Mouse (Mus musculus) small intestine, adult 2 months (tissue): ENCODE results near the gene Nedd9. TPM values are rescaled to one million over a fixed set of nuclear protein-coding genes. Genes with fewer than 3 reads are reported as not detected.
A peak's percentile ranks its signal among the peaks of the same experiment; 100 is the strongest.
"Not testable (repeated sequence)": the region's sequence is repeated elsewhere in the genome, so short reads cannot be mapped to it uniquely, and the experiment has no call there.

Source experiments
- H3K27ac ChIP-seq: fragments of 200-500 bp; 2 replicates; pipeline ENCODE4 v1.5.1; 2012; ENCODE audit warnings: low read depth, low read length, control low read depth, inconsistent platforms; ENCODE audit not compliant: insufficient read depth
- H3K27me3 ChIP-seq: fragments of 200-500 bp; 2 replicates; pipeline ENCODE4 v1.6.1; 2012; ENCODE audit warnings: mild to moderate bottlenecking, moderate library complexity, low read length, inconsistent platforms; ENCODE audit not compliant: control insufficient read depth, insufficient read depth
- H3K36me3 ChIP-seq: fragments of 200-500 bp; 2 replicates; pipeline ENCODE4 v1.6.1; 2012; ENCODE audit warnings: mild to moderate bottlenecking, low read length, control low read depth, inconsistent platforms; ENCODE audit not compliant: control insufficient read depth, insufficient read depth
- H3K4me1 ChIP-seq: fragments of 200-500 bp; 2 replicates; pipeline ENCODE4 v1.6.1; 2012; ENCODE audit warnings: low read length, inconsistent platforms, mixed read lengths; ENCODE audit not compliant: control insufficient read depth, insufficient read depth, insufficient read length
- H3K4me3 ChIP-seq: fragments of 200-500 bp; 2 replicates; pipeline ENCODE4 v1.5.1; 2012; ENCODE audit warnings: low read depth, mild to moderate bottlenecking, control low read depth, inconsistent platforms, low read length, moderate library complexity
- CTCF ChIP-seq: fragments of 200-500 bp; IDR thresholded peaks from 2 replicates; pipeline ENCODE4 v1.5.1; 2012; ENCODE audit warnings: low read depth, mild to moderate bottlenecking, control low read depth, inconsistent platforms, low read length, moderate library complexity, mixed read lengths; ENCODE audit not compliant: insufficient replicate concordance, insufficient read length; ENCODE audit errors: extremely low read depth
- POLR2A ChIP-seq: fragments of 200-500 bp; IDR thresholded peaks from 2 replicates; pipeline ENCODE4 v1.6.1; 2012; ENCODE audit warnings: low read depth, mild to moderate bottlenecking, control low read depth, inconsistent platforms, low read length, moderate library complexity
- WGBS: fragments of 180-500 bp; shearing (Covaris S2); methylation state at CpG from one replicate; pipeline ENCODE4 v1.1.7; 2018; 5-methylcytosine and 5-hydroxymethylcytosine counted together
- polyA plus RNA-seq: library from polyadenylated mRNA; depleted of rRNA; stranded (reverse); fragments of >200 nt; gene quantifications from 2 replicates; pipeline ENCODE4 v1.2.3, GENCODE M21; 2012; rRNA removed

Gene Nedd9
- polyA plus RNA-seq, 1 experiment = 18.1 TPM

DNA sequence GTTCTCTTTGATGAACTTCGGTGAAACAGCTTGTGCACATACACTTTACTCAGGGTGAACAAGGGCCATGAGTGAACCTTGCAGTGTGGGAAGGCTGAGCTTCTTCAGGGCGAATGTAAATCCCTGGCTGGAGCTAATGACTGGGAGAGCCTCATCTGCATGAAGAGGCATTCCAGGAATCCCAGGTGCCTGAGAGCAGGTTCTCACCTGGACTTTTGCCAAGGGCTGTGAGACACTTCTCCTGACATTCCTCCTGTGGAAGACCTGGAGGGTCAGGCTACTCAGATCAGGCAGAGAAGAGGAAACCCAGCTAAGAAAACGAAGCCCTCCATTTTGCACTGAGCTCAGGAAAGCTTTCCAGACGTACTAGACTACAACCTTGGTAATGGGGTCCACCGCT, 206.5 kb downstream of the Nedd9 start:
- Histone ChIP-seq H3K36me3 (no peaks in the 10 kb centered on the region), H3K4me1 (no peaks in the 10 kb centered on the region), H3K27ac (no peak overlapping the region), H3K27me3 (no peaks in the 10 kb centered on the region), H3K4me3 (no peak overlapping the region)
- no peak for TF ChIP-seq POLR2A
- 58% methylated on average over 5 of the region's 5 CpGs for WGBS

DNA sequence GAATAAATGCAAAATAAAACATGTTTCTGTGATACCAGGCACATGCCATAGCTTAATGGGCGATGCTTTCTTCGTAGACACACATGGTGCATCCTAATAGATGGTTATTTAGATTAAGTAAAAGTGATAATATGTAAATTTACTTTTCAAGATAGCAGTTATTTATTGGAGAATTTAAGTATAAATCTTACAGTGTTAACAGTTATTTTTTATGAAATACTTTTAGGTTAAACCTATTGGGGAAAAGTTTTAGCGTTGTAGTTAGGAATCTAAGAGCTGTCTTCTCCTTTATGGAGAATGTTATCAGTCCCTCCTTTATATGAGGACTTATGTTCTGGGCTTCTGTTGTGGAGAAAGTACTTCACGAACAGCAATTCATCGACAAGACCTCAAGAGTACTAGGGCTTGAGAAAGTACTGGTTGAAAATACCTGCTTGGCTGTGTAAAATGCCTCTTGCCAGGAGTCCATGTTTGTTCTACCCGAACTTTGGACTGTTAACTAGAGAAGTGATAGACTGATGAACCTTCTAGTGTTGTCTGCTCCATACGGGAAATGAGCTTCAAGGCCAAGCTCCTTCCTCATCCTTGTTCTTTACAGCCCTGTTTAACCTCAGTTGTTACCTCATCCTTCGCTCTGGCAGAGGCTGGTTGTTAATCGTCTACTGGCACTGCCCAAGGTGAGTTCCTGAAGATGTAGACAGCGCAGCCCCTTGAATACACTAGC, 213.1 kb downstream of the Nedd9 start, which contains the start of gene Gm17364:
Gene Gm17364 (minus strand): TSS at position 51 of the 724 bp plus-strand sequence.
- TF ChIP-seq POLR2A = no peak
- TF ChIP-seq CTCF = no peak
- no peak within 1 kb of the TSS for H3K4me3 ChIP-seq
- H3K27me3 ChIP-seq = no peaks in the 10 kb centered on the region
- no peaks in the 10 kb centered on the region; the same call in none of the 2 replicates for H3K36me3 ChIP-seq
- no peaks in the 10 kb centered on the region for H3K4me1 ChIP-seq
- 71% methylated on average over 10 of the region's 10 CpGs for WGBS
- H3K27ac ChIP-seq = no peak within 1 kb of the TSS

DNA sequence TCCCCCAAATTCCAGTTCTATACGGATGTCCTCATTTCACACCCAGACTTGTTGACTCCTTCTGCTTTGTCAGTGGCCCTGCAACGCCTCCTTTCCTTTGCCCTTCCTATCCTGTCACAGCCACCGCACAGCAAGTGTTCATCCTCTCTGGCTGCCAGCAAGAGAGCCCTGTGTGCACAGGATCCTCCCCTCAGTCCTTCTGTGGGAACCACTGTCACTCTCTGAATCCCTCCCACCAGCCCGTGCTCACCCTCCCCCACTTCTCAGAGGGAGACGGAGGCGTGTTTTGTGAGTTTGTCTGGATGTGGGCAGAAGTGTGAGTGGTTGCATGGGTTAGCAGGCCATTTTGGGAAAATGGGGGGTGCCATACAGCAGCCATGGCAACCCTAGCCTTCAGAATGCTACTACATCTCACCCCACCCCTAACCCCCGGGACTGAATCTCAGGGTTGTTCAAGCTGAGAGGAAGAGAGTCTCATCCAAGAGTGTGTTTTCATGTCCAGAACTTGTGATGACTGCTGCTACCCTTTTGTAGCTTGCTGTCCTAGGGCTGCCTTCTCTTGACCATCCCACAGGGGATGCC, 219.2 kb downstream of the Nedd9 start:
- Histone ChIP-seq H3K4me3 (no peak overlapping the region), H3K27ac (no peak overlapping the region), H3K27me3 (no peaks in the 10 kb centered on the region), H3K36me3 (no peaks in the 10 kb centered on the region; the same call in 1 of the 2 replicates), H3K4me1 (no peaks in the 10 kb centered on the region)
- WGBS = 73% methylated on average over 7 of the region's 7 CpGs
- TF ChIP-seq POLR2A (no peak), CTCF (no peak)

DNA sequence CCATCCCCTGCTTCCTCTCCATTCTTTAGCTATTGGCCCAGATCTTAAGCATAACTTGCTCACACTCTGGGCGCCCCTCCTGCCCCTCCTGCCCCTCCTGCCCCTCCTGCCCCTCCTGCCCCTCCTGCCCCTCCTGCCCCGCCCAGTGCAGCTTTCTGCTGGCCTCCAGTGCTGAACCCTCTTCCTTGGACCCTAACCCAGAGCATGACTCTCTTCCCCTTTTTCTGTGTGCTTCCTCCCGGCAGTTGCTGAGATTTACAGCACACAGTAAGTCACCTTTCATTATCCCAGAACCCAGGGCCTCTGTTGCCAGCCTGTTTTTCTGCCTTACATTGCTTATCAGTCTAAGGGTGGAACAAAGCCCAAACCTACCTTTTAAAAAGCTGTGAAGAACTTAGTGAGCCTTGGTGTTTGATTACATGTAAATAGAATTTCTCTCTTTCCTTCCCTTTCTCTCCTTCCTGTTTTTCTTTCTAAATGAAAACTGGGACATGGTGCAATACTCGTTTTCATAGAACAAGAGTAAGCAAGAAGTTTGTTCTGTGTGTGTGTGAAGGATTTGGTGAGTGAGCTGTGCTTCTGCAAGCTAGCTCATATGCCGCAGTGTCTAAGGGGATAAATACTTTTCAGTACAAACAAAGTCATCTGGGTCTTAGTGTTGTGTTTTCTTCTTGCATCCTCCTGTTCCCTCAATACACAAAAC, 223.7 kb downstream of the Nedd9 start:
- H3K27me3 ChIP-seq = no peaks in the 10 kb centered on the region
- no peaks in the 10 kb centered on the region for H3K36me3 ChIP-seq
- no peak for TF ChIP-seq CTCF
- no peak for TF ChIP-seq POLR2A
- no peak overlapping the region for H3K27ac ChIP-seq
- no peak overlapping the region for H3K4me3 ChIP-seq
- 63% methylated on average over 5 of the region's 5 CpGs for WGBS
- H3K4me1 ChIP-seq = peaks cover 3% of the 10 kb centered on the region; the same call in 1 of the 2 replicates

DNA sequence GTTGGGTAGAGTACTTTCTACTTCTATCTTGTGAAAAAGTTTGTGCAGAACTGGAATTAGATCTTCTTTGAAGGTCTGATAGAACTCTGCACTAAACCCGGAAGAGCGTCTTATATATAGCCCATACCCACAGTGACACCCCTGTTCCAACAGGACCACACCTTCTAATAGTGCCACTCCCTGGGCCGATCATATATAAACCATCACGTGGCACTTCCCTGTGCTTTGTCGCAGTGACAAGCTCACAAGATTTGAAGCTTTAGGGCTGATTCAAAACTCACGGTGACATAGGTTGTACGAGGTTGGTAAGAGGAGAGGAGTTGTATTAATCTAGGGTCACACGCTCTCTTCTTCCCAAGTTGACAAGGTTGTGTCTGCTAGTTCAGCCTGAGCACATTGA, 225.5 kb downstream of the Nedd9 start:
- H3K36me3 ChIP-seq, H3K4me3 ChIP-seq, H3K4me1 ChIP-seq, H3K27me3 ChIP-seq: not testable (repeated sequence)
- 0 out of 2 replicates have a peak overlapping the region, but pooled peaks have one; percentile 41 for H3K27ac ChIP-seq
- 36% methylated on average over 8 of the region's 8 CpGs for WGBS

Other genes starting within 250 kb of the Nedd9 start
- gene Smim13, start 237.5 kb downstream of the Nedd9 start, polyA plus RNA-seq = 1.8 and 1.9 TPM in 2 replicates
- gene Gm17364, start 213.4 kb downstream of the Nedd9 start, polyA plus RNA-seq = not detected in 2 replicates
- 1.7 and 5.3 TPM in 2 replicates for gene Tmem170b, start 118.5 kb upstream of the Nedd9 start, polyA plus RNA-seq